Mouse (Mus musculus) olfactory bulb, adult 2 months (tissue): Measurements from ENCODE around the gene Crocc.

Source experiments
- CTCF ChIP-seq: fragments of 200-500 bp; IDR thresholded peaks from 2 replicates; pipeline ENCODE4 v1.5.1; 2012; ENCODE audit warnings: low read depth, mild to moderate bottlenecking, low read length, moderate library complexity; ENCODE audit not compliant: insufficient read depth
- POLR2A ChIP-seq: fragments of 200-500 bp; IDR thresholded peaks from 2 replicates; pipeline ENCODE4 v1.6.1; 2012; ENCODE audit warnings: mild to moderate bottlenecking, low read depth, low read length, moderate library complexity; ENCODE audit not compliant: insufficient read depth

DNA sequence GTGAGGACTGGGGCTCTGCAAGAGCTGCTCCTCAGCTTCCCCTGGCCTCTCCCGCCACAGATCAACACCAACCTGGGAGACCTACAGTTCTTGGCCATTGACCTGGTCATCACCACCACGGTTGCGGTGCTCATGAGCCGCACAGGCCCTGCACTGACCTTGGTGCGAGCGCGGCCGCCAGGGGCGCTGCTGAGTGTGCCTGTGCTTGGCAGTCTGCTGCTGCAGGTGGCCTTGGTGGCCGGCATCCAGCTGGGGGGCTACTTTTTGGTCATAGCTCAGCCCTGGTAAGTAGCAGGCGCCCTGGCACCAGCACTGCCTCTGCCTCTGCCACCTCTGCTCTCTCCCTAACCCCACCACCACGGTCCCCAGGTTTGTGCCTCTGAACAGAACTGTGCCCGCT is 54.4 kb downstream of the Crocc start:
- no peak for TF ChIP-seq CTCF
- no peak for TF ChIP-seq POLR2A
